Mouse (Mus musculus) stomach, embryonic 15.5 days (tissue): ENCODE results near the gene Ier3. TPM values are rescaled to one million over a fixed set of nuclear protein-coding genes. Genes with fewer than 3 reads are reported as not detected.
"Not testable (repeated sequence)": the region's sequence is repeated elsewhere in the genome, so short reads cannot be mapped to it uniquely, and the experiment has no call there.

Source experiments
- ATAC-seq: fragments of 200-750 bp; cut with Nextera tagmentation; 2 replicates; pipeline ENCODE4 v1.8.0; 2017; ENCODE audit warnings: low read depth, moderate number of reproducible peaks, moderate TSS enrichment; ENCODE audit not compliant: insufficient read depth, low FRiP score
- H3K27ac ChIP-seq: fragments of 300-500 bp; sonication (generic); 2 replicates; pipeline ENCODE4 v1.5.1; 2015; ENCODE audit warnings: mild to moderate bottlenecking, inconsistent platforms
- H3K27me3 ChIP-seq: fragments of 300-500 bp; sonication (generic); replicated peaks from 2 replicates; pipeline ENCODE4 v1.6.1; 2015; ENCODE audit warnings: inconsistent platforms
- H3K36me3 ChIP-seq: fragments of 300-500 bp; sonication (generic); 2 replicates; pipeline ENCODE4 v1.6.1; 2015; ENCODE audit warnings: inconsistent platforms
- H3K4me1 ChIP-seq: fragments of 300-500 bp; sonication (generic); 2 replicates; pipeline ENCODE4 v1.6.1; 2015; ENCODE audit warnings: inconsistent platforms
- H3K4me2 ChIP-seq: fragments of 300-500 bp; sonication (generic); 2 replicates; pipeline ENCODE4 v1.6.1; 2015; ENCODE audit warnings: mild to moderate bottlenecking, inconsistent platforms
- H3K4me3 ChIP-seq: fragments of 300-500 bp; sonication (generic); replicated peaks from 2 replicates; pipeline ENCODE4 v1.5.1; 2015; ENCODE audit warnings: inconsistent platforms
- H3K9ac ChIP-seq: fragments of 300-500 bp; sonication (generic); 2 replicates; pipeline ENCODE4 v1.6.1; 2015; ENCODE audit warnings: inconsistent platforms
- H3K9me3 ChIP-seq: fragments of 300-500 bp; sonication (generic); 2 replicates; pipeline ENCODE4 v1.6.1; 2016; ENCODE audit warnings: inconsistent platforms
- WGBS: fragments of 180-500 bp; shearing (Covaris S2); methylation state at CpG from one replicate; pipeline ENCODE4 v1.1.7; 2015; 5-methylcytosine and 5-hydroxymethylcytosine counted together
- polyA plus RNA-seq: library from polyadenylated mRNA; unstranded; fragments of >200 nt; fragmentation: Nextera tagmentation; extraction: Ambion mirVana; gene quantifications from 2 replicates; pipeline ENCODE4 v1.2.1, GENCODE M21; 2015

Gene Ier3
- polyA plus RNA-seq, 1 experiment from 2014 or later: 16.7 TPM

DNA sequence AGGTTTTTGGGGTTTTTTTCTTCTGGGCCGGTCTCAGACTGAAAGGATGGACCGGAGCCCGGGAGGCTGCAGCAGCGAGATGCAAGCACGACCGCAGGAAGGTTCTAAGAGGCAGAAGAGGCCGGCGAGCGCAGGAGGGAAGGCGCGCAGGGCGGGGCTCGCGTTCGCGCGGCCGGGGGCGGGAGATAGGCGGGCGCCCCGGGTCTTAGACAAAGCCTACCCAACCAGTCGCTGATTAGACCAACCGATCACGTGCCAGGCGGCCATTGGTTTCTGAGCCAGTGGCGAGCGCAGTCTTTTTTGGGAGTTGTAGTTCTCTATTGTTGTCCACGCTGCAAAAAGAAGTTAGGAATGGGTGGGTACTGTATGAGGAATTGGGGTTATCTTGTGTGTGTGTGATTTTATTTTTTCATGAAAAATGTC, 16.6 kb downstream of the Ier3 start, which contains the start of gene Tubb5:
Tubb5 (minus strand) TSS at position 185 of the 423 bp plus-strand sequence.
- peak within 1 kb of the TSS; percentile 67 for H3K4me3 ChIP-seq
- peak; percentile 81 for ATAC-seq
- WGBS: under 1% methylated on average over 29 of the region's 29 CpGs
- no peaks in the 10 kb centered on the region for H3K27me3 ChIP-seq
- H3K9me3 ChIP-seq: no peaks in the 10 kb centered on the region
- H3K36me3 ChIP-seq: peaks cover 26% of the 10 kb centered on the region
- peaks cover 34% of the 10 kb centered on the region for H3K4me1 ChIP-seq
- peak within 1 kb of the TSS; percentile 95 for H3K27ac ChIP-seq
- H3K4me2 ChIP-seq: peak within 1 kb of the TSS; percentile 81
- H3K9ac ChIP-seq: peak within 1 kb of the TSS; percentile 81

DNA sequence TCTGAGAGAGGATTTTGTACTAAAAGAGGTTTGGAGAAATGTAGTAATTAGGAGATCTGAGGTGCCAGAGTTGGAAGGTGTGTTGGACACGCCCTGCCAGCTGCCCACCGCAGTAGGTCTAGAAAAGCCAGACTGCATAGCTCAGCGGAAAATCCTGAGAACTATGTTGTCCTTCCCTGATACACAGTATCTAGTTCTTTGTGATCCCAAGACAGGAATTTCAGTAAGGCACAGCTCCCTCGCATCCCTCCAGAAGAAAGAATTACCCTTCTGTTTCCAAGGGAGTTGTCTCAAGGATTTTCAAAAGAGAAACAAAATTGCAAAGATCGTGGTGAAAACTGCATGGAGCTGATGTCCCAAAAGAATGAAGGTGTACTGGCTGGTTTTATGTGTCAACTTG, 17.1 kb downstream of the Ier3 start:
- Histone ChIP-seq H3K36me3 (peaks cover 25% of the 10 kb centered on the region), H3K9ac (peak overlapping the region; percentile 13; the same call in 1 of the 2 replicates), H3K27ac (peak overlapping the region; percentile 91), H3K4me2 (peak overlapping the region; percentile 64), H3K4me1 (peaks cover 34% of the 10 kb centered on the region), H3K4me3 (peak overlapping the region; percentile 67), H3K9me3 (no peaks in the 10 kb centered on the region), H3K27me3 (no peaks in the 10 kb centered on the region)
- WGBS: 2% methylated on average over 5 of the region's 5 CpGs
- no peak for ATAC-seq

DNA sequence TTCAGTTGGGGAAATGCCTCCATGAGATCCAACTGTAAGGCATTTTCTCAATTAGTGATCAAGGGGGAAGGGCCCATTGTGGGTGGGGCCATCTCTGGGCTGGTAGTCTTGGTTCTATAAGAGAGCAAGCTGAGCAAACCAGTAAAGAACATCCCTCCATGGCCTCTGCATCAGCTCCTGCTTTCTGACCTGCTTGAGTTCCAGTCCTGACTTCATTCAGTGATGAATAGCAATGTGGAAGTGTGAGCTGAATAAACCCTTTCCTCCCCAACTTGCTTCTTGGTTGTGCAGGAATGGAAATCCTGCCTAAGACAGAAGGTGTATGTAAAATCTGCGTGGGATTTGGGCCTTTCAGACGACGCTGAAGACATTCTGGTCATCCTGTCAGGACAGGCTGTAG, 17.5 kb downstream of the Ier3 start:
- H3K4me3 ChIP-seq: peak overlapping the region; percentile 67
- peaks cover 33% of the 10 kb centered on the region for H3K4me1 ChIP-seq

DNA sequence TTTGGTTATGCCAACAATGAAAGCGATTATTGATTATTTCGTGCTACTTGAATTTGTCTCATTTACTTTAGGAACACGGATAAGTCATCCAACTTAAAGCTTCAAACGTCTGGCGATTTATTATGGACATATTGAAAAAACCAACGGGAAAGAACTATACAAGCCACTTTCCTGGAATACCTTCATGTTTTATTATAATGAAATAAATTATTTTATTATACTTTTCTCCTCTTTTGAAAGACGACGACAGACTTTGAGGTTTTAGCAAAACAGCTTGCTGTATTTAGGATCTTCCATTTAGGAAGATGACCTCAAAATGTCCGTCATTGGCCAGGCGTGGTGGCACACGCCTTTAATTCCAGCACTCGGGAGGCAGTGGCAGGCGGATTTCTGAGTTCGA, 19.1 kb downstream of the Ier3 start:
- ATAC-seq: no peak
- 52% methylated on average over 14 of the region's 14 CpGs for WGBS
- H3K4me2 ChIP-seq: peak overlapping the region; percentile 46
- H3K9me3 ChIP-seq: no peaks in the 10 kb centered on the region
- no peak overlapping the region for H3K9ac ChIP-seq
- peaks cover 6% of the 10 kb centered on the region for H3K36me3 ChIP-seq
- H3K27me3 ChIP-seq: no peaks in the 10 kb centered on the region
- peak overlapping the region; percentile 76 for H3K27ac ChIP-seq
- peaks cover 19% of the 10 kb centered on the region for H3K4me1 ChIP-seq
- H3K4me3 ChIP-seq: peak overlapping the region; percentile 63

More for the DNA sequence above, 17.5 kb downstream of the Ier3 start:
- WGBS: 55% methylated on average over 3 of the region's 3 CpGs
- ATAC-seq, H3K27me3 ChIP-seq, H3K9ac ChIP-seq, H3K9me3 ChIP-seq: not testable (repeated sequence)
- Histone ChIP-seq H3K36me3 (peaks cover 20% of the 10 kb centered on the region), H3K4me2 (peak overlapping the region; percentile 64), H3K27ac (peak overlapping the region; percentile 91)

DNA sequence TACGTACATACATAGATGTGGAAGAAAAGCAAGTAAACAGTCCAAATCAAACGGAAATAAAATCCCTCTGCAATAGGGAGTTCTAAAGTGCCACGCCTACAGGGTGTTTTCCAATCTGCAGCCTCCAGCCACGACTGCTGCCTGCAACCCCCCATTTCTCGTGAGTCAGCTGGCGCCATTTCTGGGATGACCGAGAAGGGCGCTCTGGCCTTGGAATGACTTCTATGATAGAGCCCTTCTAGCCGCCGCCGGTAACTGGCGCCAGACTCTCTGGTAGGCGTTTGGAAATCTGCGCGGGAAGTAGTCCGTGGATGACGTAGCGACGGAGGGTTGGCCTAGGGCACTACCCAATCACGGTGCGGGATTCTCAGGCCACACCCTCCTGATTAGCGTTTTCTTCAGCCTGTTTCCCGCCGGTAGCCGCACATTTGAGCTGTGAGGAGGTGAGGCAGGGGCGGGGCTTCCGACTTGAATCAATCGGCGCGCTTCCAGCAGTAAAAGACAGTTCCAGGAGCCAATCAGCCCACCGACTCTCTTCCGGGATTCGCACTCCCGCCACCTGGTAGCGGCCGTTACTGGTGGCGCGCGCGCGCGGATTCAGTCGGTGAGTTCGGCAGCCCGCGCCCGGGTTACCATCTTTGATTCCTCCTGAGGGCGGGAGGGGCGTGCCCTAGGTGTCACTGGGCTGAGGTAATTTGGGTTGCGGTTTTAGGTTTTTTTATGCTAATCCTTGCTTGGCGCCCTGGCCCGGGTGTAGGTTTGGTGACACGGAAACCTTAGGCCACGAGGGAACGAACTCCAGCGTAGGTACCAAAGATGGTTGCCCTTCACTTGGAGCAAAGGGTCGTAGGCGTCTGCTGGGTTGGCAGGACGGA, 19.8 kb downstream of the Ier3 start, which contains the start of gene Mdc1:
Mdc1 (plus strand) TSS at position 440 of the 875 bp plus-strand sequence.
- Histone ChIP-seq H3K4me3 (peak within 1 kb of the TSS; percentile 63), H3K27me3 (no peaks in the 10 kb centered on the region), H3K36me3 (peaks cover 5% of the 10 kb centered on the region; the same call in 1 of the 2 replicates), H3K27ac (peak within 1 kb of the TSS; percentile 86), H3K4me1 (peaks cover 12% of the 10 kb centered on the region; the same call in 1 of the 2 replicates), H3K4me2 (peak within 1 kb of the TSS; percentile 73), H3K9me3 (no peaks in the 10 kb centered on the region), H3K9ac (peak within 1 kb of the TSS; percentile 38; the same call in 1 of the 2 replicates)
- under 1% methylated on average over 59 of the region's 59 CpGs for WGBS
- ATAC-seq: peak; percentile 91

DNA sequence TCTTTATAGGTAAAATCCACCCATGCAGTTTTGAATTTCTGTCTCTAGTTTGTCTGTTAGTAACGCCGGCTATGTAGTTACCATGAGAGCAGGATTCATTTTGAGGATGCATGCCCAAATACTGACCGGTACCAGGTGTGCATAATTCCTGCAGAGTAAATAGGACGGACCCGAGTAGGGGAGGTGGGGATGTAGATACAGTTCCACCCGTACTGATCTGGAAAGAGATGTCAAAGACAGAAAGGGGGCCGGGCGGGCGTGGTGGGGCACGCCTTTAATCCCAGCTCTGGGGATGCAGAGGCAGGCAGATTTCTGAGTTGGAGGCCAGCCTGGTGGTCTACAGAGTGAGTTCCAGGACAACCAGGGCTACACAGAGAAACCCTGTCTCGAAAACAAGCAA, 20.5 kb downstream of the Ier3 start:
- Histone ChIP-seq H3K4me3 (peak overlapping the region; percentile 63), H3K36me3 (peaks cover 7% of the 10 kb centered on the region), H3K4me1 (peaks cover 10% of the 10 kb centered on the region; the same call in 1 of the 2 replicates), H3K4me2 (peak overlapping the region; percentile 73), H3K27me3 (no peaks in the 10 kb centered on the region), H3K27ac (peak overlapping the region; percentile 86), H3K9ac (peak overlapping the region; percentile 38; the same call in 1 of the 2 replicates), H3K9me3 (no peaks in the 10 kb centered on the region)
- 8% methylated on average over 11 of the region's 11 CpGs for WGBS
- ATAC-seq: no peak

DNA sequence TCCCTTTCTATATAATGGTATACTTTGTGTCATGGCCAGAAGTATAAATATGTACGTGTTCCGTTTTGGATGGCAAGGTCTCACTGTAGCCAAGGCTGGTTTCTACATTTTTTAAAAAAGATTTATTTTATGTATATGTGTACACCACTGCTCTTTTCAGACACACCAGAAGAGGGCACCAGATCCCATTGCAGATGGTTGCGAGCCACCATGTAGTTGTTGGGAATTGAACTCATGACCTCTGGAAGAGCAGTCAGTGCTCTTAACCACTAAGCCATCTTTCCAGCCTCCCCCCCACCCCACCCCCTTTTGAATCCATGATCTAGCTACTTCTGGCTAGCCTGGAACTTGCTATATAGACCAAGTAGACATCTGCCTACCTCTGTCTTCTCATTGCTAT, 22.0 kb downstream of the Ier3 start:
- Histone ChIP-seq H3K9ac (no peak overlapping the region), H3K9me3 (no peaks in the 10 kb centered on the region), H3K4me3 (no peak overlapping the region), H3K4me2 (no peak overlapping the region), H3K4me1 (peaks cover 10% of the 10 kb centered on the region; the same call in 1 of the 2 replicates), H3K27ac (no peak overlapping the region), H3K27me3 (no peaks in the 10 kb centered on the region), H3K36me3 (peaks cover 21% of the 10 kb centered on the region)
- WGBS: 92% methylated on average over 3 of the region's 3 CpGs
- no peak for ATAC-seq

DNA sequence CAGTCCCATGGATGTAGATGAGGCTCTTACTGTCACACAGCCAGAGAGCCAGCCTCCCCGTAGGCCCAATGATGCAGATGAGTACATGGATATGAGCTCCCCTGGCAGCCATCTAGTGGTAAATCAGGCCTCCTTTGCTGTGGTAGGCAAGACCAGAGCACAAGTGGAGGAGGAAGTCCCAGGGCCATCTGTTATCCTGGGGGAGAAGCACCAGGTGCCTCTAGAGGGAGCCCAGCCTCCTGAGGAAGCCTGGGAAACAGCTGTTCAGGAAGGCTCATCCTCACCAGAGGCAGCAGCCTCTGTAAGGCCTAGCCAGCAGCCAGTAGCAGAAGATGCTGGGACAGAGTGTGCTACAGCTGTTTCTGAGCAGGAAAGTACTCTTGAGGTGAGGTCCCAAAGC, 26.6 kb downstream of the Ier3 start:
- Histone ChIP-seq H3K27me3 (no peaks in the 10 kb centered on the region), H3K4me1 (no peaks in the 10 kb centered on the region), H3K27ac (no peak overlapping the region), H3K9me3 (no peaks in the 10 kb centered on the region), H3K4me2 (no peak overlapping the region), H3K4me3 (no peak overlapping the region), H3K36me3 (peaks cover 60% of the 10 kb centered on the region), H3K9ac (no peak overlapping the region)
- 41% methylated on average over 1 of the region's 1 CpGs for WGBS
- no peak for ATAC-seq

DNA sequence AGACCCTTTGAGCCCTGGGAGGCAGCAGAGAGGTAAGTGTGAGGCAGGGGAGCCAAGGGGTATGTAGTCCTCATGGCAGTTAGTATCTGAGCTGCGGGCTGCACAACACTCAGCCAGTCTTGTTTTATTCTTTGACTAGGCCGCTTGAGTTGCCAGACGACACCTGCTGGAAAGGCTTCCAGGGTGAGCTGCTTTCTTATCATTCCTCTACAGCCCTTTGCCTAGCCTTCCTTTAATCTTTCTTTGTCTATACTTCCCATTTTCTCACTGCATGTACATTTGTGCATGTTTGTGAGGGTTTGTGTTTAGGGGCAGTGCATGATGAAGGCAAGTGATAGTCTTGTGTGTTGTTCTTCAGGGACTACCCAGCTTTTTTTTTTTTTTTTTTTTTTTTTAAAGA, 29.5 kb downstream of the Ier3 start:
- Histone ChIP-seq H3K4me2 (no peak overlapping the region), H3K9me3 (no peaks in the 10 kb centered on the region), H3K4me3 (no peak overlapping the region), H3K4me1 (no peaks in the 10 kb centered on the region), H3K36me3 (peaks cover 63% of the 10 kb centered on the region), H3K9ac (no peak overlapping the region), H3K27ac (no peak overlapping the region), H3K27me3 (no peaks in the 10 kb centered on the region)
- ATAC-seq: no peak
- 91% methylated on average over 3 of the region's 3 CpGs for WGBS

DNA sequence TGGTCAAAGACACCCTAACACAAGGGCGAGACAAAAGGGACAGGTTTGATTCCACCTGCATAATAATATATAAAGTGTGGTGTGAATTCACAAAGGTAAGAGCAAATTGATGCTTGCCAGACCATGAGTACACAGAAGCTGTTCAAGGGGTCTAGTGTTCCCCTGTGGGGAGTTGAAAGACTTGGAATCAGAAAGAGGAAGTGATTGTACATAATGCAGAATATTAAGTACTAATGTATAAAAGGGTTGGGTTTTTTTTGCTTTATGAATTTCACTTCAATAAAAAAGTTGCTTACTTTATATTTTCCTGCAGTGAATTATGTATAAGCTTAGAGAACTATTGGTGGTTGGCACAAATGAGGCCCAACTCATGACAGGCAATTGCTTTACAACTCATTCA, 37.9 kb downstream of the Ier3 start:
- Histone ChIP-seq H3K4me1 (peaks cover 4% of the 10 kb centered on the region; the same call in 1 of the 2 replicates), H3K9me3 (no peaks in the 10 kb centered on the region), H3K27me3 (no peaks in the 10 kb centered on the region), H3K36me3 (peaks cover 14% of the 10 kb centered on the region), H3K4me2 (no peak overlapping the region), H3K4me3 (no peak overlapping the region), H3K27ac (no peak overlapping the region), H3K9ac (no peak overlapping the region)
- no peak for ATAC-seq
- 76% methylated on average over 1 of the region's 1 CpGs for WGBS

DNA sequence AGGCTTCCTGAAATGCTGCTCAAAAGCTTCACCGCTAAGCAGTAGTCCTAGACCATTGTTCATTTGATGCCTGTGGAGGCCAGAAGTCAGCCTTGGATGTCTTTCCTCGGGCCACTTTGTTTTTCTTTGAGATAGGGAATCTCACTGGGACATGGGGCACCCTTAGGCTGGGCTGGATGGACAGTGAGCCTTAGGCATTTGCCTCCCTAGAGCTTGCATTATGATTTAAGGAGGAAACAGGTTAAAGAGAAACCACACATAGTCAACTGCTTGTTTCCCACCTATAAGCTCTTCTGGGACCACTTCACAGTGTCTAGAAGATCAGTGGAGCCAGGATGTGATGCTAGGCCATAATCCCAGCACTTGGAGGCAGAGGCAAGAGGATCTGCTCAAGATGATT, 38.4 kb downstream of the Ier3 start:
- Histone ChIP-seq H3K4me2 (no peak overlapping the region), H3K27me3 (no peaks in the 10 kb centered on the region), H3K9ac (no peak overlapping the region), H3K4me3 (no peak overlapping the region), H3K36me3 (peaks cover 14% of the 10 kb centered on the region), H3K9me3 (no peaks in the 10 kb centered on the region), H3K27ac (no peak overlapping the region), H3K4me1 (peaks cover 9% of the 10 kb centered on the region; the same call in 1 of the 2 replicates)
- 65% methylated on average over 2 of the region's 2 CpGs for WGBS
- no peak for ATAC-seq

DNA sequence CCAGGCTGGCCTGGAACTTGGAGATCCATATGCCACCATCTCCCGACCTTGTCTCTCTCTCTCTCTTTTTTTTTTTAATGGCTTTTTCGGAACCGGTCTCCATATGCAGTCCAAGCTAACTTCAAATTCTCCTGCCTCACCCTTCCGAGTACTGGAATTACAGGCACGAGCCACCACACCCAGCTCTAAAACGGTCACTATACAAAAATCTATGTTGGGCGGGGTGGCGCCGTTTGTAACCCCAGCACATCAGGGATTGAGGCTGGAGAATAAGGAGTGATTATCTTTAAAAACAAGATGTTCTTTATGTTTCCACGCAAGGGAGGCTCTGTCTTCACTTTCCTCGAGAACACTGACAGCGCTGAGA, 39.3 kb downstream of the Ier3 start:
- no peaks in the 10 kb centered on the region for H3K9me3 ChIP-seq
- H3K4me1 ChIP-seq: peaks cover 14% of the 10 kb centered on the region
- WGBS: 4% methylated on average over 12 of the region's 12 CpGs
- peak overlapping the region; percentile 96 for H3K27ac ChIP-seq
- H3K27me3 ChIP-seq: no peaks in the 10 kb centered on the region
- ATAC-seq: peak; percentile 15; the same call in 1 of the 2 replicates
- H3K9ac ChIP-seq: 0 out of 2 replicates have a peak overlapping the region, but pooled peaks have one; percentile 84
- H3K4me2 ChIP-seq: peak overlapping the region; percentile 74
- peaks cover 11% of the 10 kb centered on the region for H3K36me3 ChIP-seq
- peak overlapping the region; percentile 87 for H3K4me3 ChIP-seq
